Mouse (Mus musculus) embryo, embryonic 11.5 days (tissue): Measurements from ENCODE around the gene Prdm13.

ENCODE experiments used
- DNase-seq: peaks from one replicate; pipeline ENCODE4 v3.0.0-alpha.2; 2012; ENCODE audit warnings: low read depth, low spot score

Gene Prdm13

DNA sequence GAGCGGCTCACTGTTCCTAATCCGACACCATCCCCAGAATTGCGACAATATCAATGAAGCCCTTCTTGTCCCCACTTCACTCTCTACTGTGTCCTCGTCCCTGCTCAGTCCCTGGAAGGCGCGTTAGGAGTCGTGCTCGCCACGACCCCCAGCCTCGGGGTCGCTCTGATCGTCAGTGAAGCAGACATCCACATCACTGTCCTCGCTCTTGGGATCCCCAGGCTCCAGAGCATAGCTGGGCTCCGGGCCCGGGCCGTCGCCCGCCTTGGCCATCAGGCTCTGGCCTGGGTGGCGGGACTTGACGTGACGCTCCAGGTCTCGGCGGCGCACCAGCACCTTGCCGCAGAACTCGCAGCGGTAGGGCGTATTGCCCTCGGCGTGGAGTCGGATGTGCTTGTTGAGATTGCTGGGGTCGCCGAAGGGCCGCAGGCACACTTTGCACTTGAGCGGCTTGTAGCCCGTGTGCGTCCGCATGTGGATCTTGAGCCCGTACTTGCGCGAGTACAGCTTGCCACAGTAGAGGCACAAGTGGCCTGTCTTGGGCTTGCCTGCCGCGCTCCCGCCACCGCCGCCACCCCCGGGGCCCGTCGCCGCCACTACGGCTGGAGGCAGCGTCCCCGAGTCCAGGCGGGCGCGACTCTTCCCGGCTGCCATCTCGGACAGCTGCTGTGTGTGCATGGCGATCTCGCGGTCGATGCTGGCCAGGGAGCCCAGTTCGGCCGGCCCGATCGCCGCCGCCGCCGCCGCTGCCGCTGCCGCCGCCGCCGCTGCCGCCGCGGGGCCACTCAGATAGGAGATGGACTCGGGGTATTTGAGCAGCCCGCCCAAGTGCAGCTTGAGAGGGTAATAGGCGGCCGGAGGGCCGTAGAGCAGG lies 7.4 kb downstream of the Prdm13 start:
- DNase-seq, result no peak

DNA sequence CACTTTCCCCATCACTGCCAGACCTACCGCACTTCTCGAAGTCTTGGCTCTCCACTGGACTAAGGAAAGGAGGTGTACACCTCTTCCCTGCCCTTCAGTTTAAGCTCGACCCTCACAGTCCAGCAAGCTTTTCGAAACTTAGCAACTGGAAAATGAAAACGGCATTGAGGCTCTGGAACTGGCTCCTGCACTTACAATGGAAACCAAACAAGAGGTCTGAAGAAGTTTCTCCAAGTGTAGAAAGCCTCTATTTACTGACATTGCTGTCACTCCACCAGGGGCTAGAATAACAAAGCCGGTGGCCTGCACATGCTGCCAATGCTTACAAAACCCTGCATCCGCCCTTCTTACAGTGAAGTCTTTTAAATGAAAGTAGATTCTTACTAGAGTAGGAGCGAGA lies 11.1 kb downstream of the Prdm13 start:
- DNase-seq, result no peak

DNA sequence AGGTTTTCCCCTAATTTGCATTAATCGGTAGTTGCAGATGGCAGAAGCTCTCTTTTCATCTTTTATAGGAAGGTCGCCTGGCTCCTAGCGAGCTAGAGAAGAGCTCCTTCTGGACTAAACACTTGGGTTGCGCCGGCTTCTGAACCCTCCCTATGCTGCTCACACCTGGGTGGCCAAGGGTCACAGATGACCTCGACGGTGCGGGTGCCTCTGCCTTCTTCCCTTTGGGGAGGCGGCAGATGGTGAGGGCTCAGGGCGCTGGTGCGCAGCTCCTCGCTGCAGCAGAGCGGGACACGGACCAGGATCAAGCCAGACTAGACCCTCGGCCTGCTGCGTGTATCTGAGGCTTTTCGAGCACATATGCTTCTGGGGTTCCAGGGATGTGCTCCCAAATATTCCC lies 11.7 kb downstream of the Prdm13 start:
- DNase-seq, result no peak

DNA sequence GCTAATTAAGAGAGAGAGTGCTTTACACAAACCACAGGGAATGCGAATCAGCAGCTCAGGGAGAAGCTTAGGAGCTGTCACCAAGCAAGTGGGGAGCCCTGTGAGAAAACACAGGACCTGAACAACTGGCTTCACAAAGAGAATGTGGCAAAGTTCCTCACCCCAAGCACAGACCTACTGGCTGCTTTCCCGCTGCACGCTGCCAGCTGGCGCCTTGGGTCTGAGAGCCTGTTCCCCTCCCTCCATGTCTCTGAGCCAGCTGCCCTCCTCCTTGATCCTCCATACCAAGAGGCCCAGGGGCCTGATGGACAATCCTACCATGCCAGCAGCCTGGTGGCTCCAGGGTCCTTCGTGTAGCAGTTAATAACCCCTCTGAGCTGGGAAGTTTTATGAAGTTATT lies 19.8 kb downstream of the Prdm13 start:
- no peak for DNase-seq

DNA sequence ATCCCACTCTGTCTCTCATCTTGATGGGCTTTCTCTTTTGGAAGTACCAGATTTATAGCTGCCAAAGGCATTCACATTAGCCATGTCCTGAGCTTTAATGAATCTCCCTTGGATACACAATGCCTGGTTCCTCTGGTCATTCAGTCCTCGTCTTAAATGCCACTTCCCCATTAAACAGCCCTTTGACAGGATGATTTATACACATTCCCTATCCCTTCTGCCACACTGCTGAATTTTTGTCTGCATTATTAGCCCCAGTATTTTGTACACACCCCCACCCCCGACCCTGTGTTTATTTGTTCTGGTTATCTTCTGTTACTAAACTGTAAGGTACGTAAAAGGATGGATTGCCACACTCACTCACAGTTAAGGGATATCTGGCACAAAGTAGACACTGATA lies 27.6 kb downstream of the Prdm13 start:
- DNase-seq, result no peak

DNA sequence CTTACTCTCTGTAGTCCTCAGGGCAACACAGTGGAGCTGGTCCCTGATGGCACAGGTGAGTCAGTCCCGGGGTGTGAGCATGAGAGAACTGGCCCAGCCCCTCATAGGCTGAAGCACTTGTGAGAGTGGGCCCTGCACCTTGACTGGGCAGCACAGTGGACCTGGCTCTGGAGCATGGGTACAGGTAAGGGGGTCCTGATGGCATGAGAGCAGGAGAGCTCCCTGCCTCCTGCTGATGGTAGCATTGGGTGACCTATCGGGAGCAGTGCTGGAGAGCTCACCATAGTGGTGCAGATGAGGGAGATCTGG lies 56.5 kb downstream of the Prdm13 start:
- no peak for DNase-seq

DNA sequence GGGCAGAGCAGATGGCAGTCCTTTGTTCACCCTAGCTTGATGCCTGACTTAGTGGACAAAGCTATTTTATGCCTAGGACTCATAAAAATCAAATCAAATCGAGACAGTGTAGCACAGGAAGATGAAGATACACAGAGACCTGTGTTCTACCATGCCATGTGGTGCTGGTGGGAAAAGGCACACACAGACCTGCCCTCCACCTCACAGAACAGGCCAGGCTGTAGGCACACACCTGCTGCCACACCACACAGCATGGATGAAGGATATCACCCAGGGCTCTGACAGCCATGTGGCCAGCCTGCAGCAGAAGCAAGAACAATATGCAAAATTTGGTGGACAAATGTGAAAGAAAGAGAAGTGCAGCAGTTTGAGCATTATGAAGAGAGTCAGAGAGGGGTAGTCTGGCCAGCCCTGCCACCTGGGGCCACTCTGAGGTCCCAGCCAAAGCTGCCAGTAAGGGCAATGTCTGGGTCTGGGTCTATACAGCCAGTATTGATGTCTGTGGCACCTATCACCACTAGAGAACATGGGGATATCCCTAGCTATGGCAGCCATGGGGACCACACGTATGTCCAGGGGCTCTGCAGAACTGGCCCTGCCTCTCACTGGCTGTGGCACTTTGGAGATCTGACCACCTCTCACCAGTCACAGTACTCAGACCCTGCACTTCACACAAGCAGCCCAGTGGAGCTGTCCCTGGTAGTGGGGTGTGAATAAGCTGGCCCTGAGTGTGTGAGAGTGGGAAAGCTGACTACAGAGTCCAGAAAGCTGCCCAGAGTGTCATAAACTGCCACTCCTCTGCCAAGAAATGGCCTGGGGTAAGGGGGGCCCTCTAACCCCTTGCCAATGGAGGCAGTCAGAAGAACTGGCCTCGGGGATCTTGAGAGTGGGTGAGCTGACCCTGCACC lies 57.1 kb downstream of the Prdm13 start:
- DNase-seq, result no peak
